Mouse (Mus musculus) liver, embryonic 14.5 days (tissue): Measurements from ENCODE around the gene 2810021J22Rik. TPM values are rescaled to one million over a fixed set of nuclear protein-coding genes. Genes with fewer than 3 reads are reported as not detected.
A peak's percentile ranks its signal among the peaks of the same experiment; 100 is the strongest.

ENCODE experiments used
- ATAC-seq: fragments of 200-750 bp; cut with Nextera tagmentation; 2 replicates; pipeline ENCODE4 v1.8.0; 2017; ENCODE audit warnings: moderate number of reproducible peaks, mild to moderate bottlenecking, moderate library complexity; ENCODE audit not compliant: insufficient read depth
- DNase-seq, 3 experiments: peaks; one replicate each; pipeline ENCODE4 v3.0.0-alpha.2; 2012 to 2013; ENCODE audit warnings: low read depth in 3 of 3, low spot score in 3 of 3
- H3K27ac ChIP-seq: fragments of 300-500 bp; sonication (generic); 2 replicates; pipeline ENCODE4 v1.5.1; 2014; ENCODE audit warnings: moderate library complexity, mild to moderate bottlenecking, control low read depth, inconsistent platforms
- H3K27me3 ChIP-seq: fragments of 300-500 bp; sonication (generic); 2 replicates; pipeline ENCODE4 v1.6.1; 2014; ENCODE audit warnings: mild to moderate bottlenecking, low read length, moderate library complexity; ENCODE audit not compliant: control insufficient read depth, insufficient read depth
- H3K36me3 ChIP-seq: fragments of 300-500 bp; sonication (generic); replicated peaks from 2 replicates; pipeline ENCODE4 v1.6.1; 2014; ENCODE audit warnings: low read depth; ENCODE audit not compliant: control insufficient read depth, insufficient read depth
- H3K4me1 ChIP-seq, 2 experiments: fragments of 200-500 bp in 1 of 2; fragments of 300-500 bp in 1 of 2; sonication (generic) in 1 of 2; replicated peaks; 2 replicates each; pipeline ENCODE4 v1.6.1; 2012 to 2014; ENCODE audit warnings: antibody characterized with exemption in 1 of 2, inconsistent platforms in 1 of 2, low read length in 1 of 2; ENCODE audit not compliant: control insufficient read depth in 2 of 2, insufficient read depth in 2 of 2
- H3K4me2 ChIP-seq: fragments of 300-500 bp; sonication (generic); 2 replicates; pipeline ENCODE4 v1.6.1; 2014; ENCODE audit warnings: low read depth, mild to moderate bottlenecking, control low read depth, moderate library complexity
- H3K4me3 ChIP-seq, 2 experiments: fragments of 200-500 bp in 1 of 2; fragments of 300-500 bp in 1 of 2; sonication (generic) in 1 of 2; 2 replicates each; pipeline ENCODE4 v1.5.1; 2012 to 2014; ENCODE audit warnings: low read depth in 2 of 2, low read length in 2 of 2, mild to moderate bottlenecking in 2 of 2, control low read depth in 1 of 2, inconsistent platforms in 1 of 2, moderate library complexity in 1 of 2; ENCODE audit not compliant: insufficient read depth in 1 of 2
- H3K9ac ChIP-seq: fragments of 300-500 bp; sonication (generic); replicated peaks from 2 replicates; pipeline ENCODE4 v1.6.1; 2014; ENCODE audit warnings: mild to moderate bottlenecking, control low read depth, moderate library complexity
- H3K9me3 ChIP-seq: fragments of 300-500 bp; sonication (generic); 2 replicates; pipeline ENCODE4 v1.6.1; 2016; ENCODE audit warnings: low read length, mixed read lengths; ENCODE audit not compliant: control insufficient read depth
- CTCF ChIP-seq: IDR thresholded peaks from 2 replicates; pipeline ENCODE4 v1.5.1; 2016; ENCODE audit warnings: antibody characterized with exemption, low read depth, control low read depth
- EP300 ChIP-seq: IDR thresholded peaks from 2 replicates; pipeline ENCODE4 v1.6.1; 2016; ENCODE audit warnings: antibody characterized with exemption, low read depth
- WGBS: fragments of 180-500 bp; shearing (Covaris S2); extraction: QIAGEN DNeasy Blood & Tissue Kit; methylation state at CpG from one replicate; pipeline ENCODE4 v1.1.7; 2014; ENCODE audit not compliant: insufficient replicate concordance; 5-methylcytosine and 5-hydroxymethylcytosine counted together
- polyA plus RNA-seq, 2 experiments: library from polyadenylated mRNA; depleted of rRNA in 1 of 2; stranded (reverse) in 1 of 2; unstranded in 1 of 2; fragments of >200 nt; fragmentation: Nextera tagmentation in 1 of 2; extraction: Ambion mirVana in 1 of 2; gene quantifications; 2 replicates each; pipeline versions ENCODE4 v1.2.1 to v1.2.3; 2012 to 2014

Gene 2810021J22Rik
- polyA plus RNA-seq, 2 experiments: 1.5 to 2.2 TPM

- H3K4me1 ChIP-seq: peaks cover 5 to 8% of the 10 kb centered on the region in 2 experiments
- DNase-seq (peak; percentile 98 to 100 (median 99)), ATAC-seq (peak; percentile 100)
- peak within 1 kb of the TSS; percentile 60 to 78 for H3K4me3 ChIP-seq
- peak within 1 kb of the TSS; percentile 73 for H3K4me2 ChIP-seq
- peak within 1 kb of the TSS; percentile 43; the same call in 1 of the 2 replicates for H3K27ac ChIP-seq
- H3K9ac ChIP-seq: peak within 1 kb of the TSS; percentile 76
- no peaks in the 10 kb centered on the region for H3K9me3 ChIP-seq
- under 1% methylated on average over 24 of the region's 24 CpGs for WGBS
- no peak for TF ChIP-seq CTCF
- TF ChIP-seq EP300: no peak
- no peaks in the 10 kb centered on the region for H3K36me3 ChIP-seq
- H3K27me3 ChIP-seq: no peaks in the 10 kb centered on the region
These were observed 20.0 kb upstream of the 2810021J22Rik start, which contains the start of gene Gm12258 for GRCm38 (mm10) chr11:58846919-58847461. Gene Gm12258, plus strand, starts transcription at chr11:58847158.

- WGBS: 20% methylated on average over 9 of the region's 9 CpGs
- H3K36me3 ChIP-seq: no peaks in the 10 kb centered on the region
- ATAC-seq: 0 out of 2 replicates have a peak, but pooled peaks have one; percentile 4
These were observed 19.4 kb upstream of the 2810021J22Rik start for GRCm38 (mm10) chr11:58847636-58848035.

GRCm38 (mm10) chr11:58849731-58850130 is 17.3 kb upstream of the 2810021J22Rik start:
- Histone ChIP-seq H3K9me3 (no peaks in the 10 kb centered on the region), H3K4me3 (no peak overlapping the region), H3K4me2 (no peak overlapping the region), H3K9ac (no peak overlapping the region), H3K36me3 (no peaks in the 10 kb centered on the region), H3K27me3 (no peaks in the 10 kb centered on the region), H3K4me1 (peaks cover 5 to 8% of the 10 kb centered on the region in 2 experiments), H3K27ac (no peak overlapping the region)
- ATAC-seq (no peak), DNase-seq (no peak)
- 66% methylated on average over 2 of the region's 2 CpGs for WGBS
- no peak for TF ChIP-seq CTCF
- TF ChIP-seq EP300: no peak

More at GRCm38 (mm10) chr11:58847636-58848035, 19.4 kb upstream of the 2810021J22Rik start:
- Histone ChIP-seq H3K4me2 (peak overlapping the region; percentile 73), H3K4me3 (peak overlapping the region; percentile 60 to 78), H3K9me3 (no peaks in the 10 kb centered on the region), H3K27ac (no peak overlapping the region), H3K4me1 (peaks cover 5 to 8% of the 10 kb centered on the region in 2 experiments), H3K27me3 (no peaks in the 10 kb centered on the region), H3K9ac (peak overlapping the region; percentile 76)
- DNase-seq: no peak
- TF ChIP-seq EP300 (no peak), CTCF (no peak)

GRCm38 (mm10) chr11:58860744-58861143 is 6.3 kb upstream of the 2810021J22Rik start:
- no peaks in the 10 kb centered on the region for H3K4me1 ChIP-seq
- ATAC-seq (no peak), DNase-seq (no peak)
- H3K27me3 ChIP-seq: no peaks in the 10 kb centered on the region
- H3K4me3 ChIP-seq: no peak overlapping the region
- WGBS: 84% methylated on average over 8 of the region's 8 CpGs
- TF ChIP-seq CTCF (no peak), EP300 (no peak)
- peaks cover 24% of the 10 kb centered on the region for H3K36me3 ChIP-seq
- no peak overlapping the region for H3K4me2 ChIP-seq
- H3K27ac ChIP-seq: no peak overlapping the region
- peaks cover 6% of the 10 kb centered on the region; the same call in 1 of the 2 replicates for H3K9me3 ChIP-seq
- no peak overlapping the region for H3K9ac ChIP-seq

- H3K4me2 ChIP-seq: peak overlapping the region; percentile 70
- peak overlapping the region; percentile 83 for H3K9ac ChIP-seq
- no peaks in the 10 kb centered on the region for H3K27me3 ChIP-seq
- no peaks in the 10 kb centered on the region for H3K9me3 ChIP-seq
- no peak overlapping the region for H3K27ac ChIP-seq
- DNase-seq (no peak), ATAC-seq (no peak)
- no peaks in the 10 kb centered on the region for H3K36me3 ChIP-seq
- WGBS: 66% methylated on average over 6 of the region's 6 CpGs
- peaks cover 6 to 8% of the 10 kb centered on the region in 2 experiments; a peak in 2 of 4 replicates for H3K4me1 ChIP-seq
- TF ChIP-seq CTCF: no peak
- no peak for TF ChIP-seq EP300
- peak overlapping the region; percentile 80 to 95 for H3K4me3 ChIP-seq
These were observed 926 bp downstream of the 2810021J22Rik start for GRCm38 (mm10) chr11:58867954-58868330.
